Mouse (Mus musculus): ENCODE results near the gene Egflam. TPM values are rescaled to one million over a fixed set of nuclear protein-coding genes. Genes with fewer than 3 reads are reported as not detected.

Gene Egflam
- total RNA-seq, 1 experiment: 0.54 TPM

DNA sequence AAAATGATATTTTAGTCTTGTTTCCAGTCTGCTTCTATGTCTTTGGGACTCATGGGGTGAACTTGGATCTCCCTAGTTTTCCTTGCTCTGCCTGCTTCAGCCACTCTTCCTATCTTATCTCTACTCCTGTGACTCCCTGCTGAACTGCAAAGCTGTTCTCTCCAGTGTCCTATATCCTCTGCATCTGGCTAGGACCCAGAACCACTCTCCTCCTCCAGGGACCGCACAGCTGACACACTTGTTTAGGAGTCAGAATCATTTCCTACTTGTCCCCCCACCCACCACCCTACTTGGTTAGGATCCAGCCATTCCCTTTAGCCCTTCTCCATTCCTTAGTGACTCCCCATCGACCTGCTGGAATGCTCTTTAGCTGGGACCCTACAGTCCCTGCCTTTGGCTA, 26.1 kb upstream of the Egflam start:
- in situ Hi-C loops (cut with MboI; ENCODE audit: low sequenced_read_pairs in 2 of 2, unreplicated experiment in 2 of 2): no loop called here
- no peaks in the 10 kb centered on the region for H3K4me1 ChIP-seq (ENCODE audit: control insufficient read depth in 2 of 2, insufficient read depth in 2 of 2, low read length in 2 of 2, poor library complexity in 1 of 2)

GRCm38 (mm10) chr15:7404521-7404920, 6.3 kb upstream of the Egflam start:
- Histone ChIP-seq H3K9ac (ENCODE audit: insufficient read depth, low read depth, low read length, poor library complexity, severe bottlenecking) (no peak overlapping the region), H3K9me3 (ENCODE audit: control insufficient read depth, insufficient read depth, low read depth, low read length) (no peaks in the 10 kb centered on the region), H3K36me3 (ENCODE audit: control insufficient read depth, insufficient read depth, low read length, poor library complexity, severe bottlenecking) (no peaks in the 10 kb centered on the region), H3K27ac (ENCODE audit: insufficient read depth, low read depth, low read length, poor library complexity, severe bottlenecking) (no peak overlapping the region), H3K4me3 (ENCODE audit: insufficient read depth in 1 of 2, low read depth in 1 of 2, low read length in 2 of 2, poor library complexity in 1 of 2, severe bottlenecking in 1 of 2) (no peak overlapping the region), H3K4me1 (ENCODE audit: control insufficient read depth in 2 of 2, insufficient read depth in 2 of 2, low read length in 2 of 2, poor library complexity in 1 of 2) (no peaks in the 10 kb centered on the region)
- no peak for DNase-seq (ENCODE audit: low read depth, low spot score)
- no peak for TF ChIP-seq ZNF384 (IDR thresholded peaks at IDR 0.05; ENCODE audit: low read depth, low read length)
- TF ChIP-seq HCFC1 (IDR thresholded peaks at IDR 0.05; ENCODE audit: borderline replicate concordance, insufficient read depth, low read length): no peak
- TF ChIP-seq CHD2 (IDR thresholded peaks at IDR 0.05; ENCODE audit: low read depth, low read length): no peak
- TF ChIP-seq MAFK (IDR thresholded peaks at IDR 0.05; ENCODE audit: insufficient read depth, low read depth, low read length): no peak
- TF ChIP-seq ZC3H11A (IDR thresholded peaks at IDR 0.05; ENCODE audit: borderline replicate concordance, low read depth, low read length): no peak
- in situ Hi-C loops (cut with MboI; ENCODE audit: low sequenced_read_pairs in 2 of 2, unreplicated experiment in 2 of 2): no loop called here

More for the DNA sequence above, 26.1 kb upstream of the Egflam start:
- Histone ChIP-seq H3K9me3 (ENCODE audit: control insufficient read depth, insufficient read depth, low read depth, low read length) (no peaks in the 10 kb centered on the region), H3K9ac (ENCODE audit: insufficient read depth, low read depth, low read length, poor library complexity, severe bottlenecking) (no peak overlapping the region), H3K27ac (ENCODE audit: insufficient read depth, low read depth, low read length, poor library complexity, severe bottlenecking) (no peak overlapping the region), H3K36me3 (ENCODE audit: control insufficient read depth, insufficient read depth, low read length, poor library complexity, severe bottlenecking) (no peaks in the 10 kb centered on the region), H3K4me3 (ENCODE audit: insufficient read depth in 1 of 2, low read depth in 1 of 2, low read length in 2 of 2, poor library complexity in 1 of 2, severe bottlenecking in 1 of 2) (no peak overlapping the region)
- TF ChIP-seq MAFK (IDR thresholded peaks at IDR 0.05; ENCODE audit: insufficient read depth, low read depth, low read length) (no peak), CHD2 (IDR thresholded peaks at IDR 0.05; ENCODE audit: low read depth, low read length) (no peak), HCFC1 (IDR thresholded peaks at IDR 0.05; ENCODE audit: borderline replicate concordance, insufficient read depth, low read length) (no peak), ZNF384 (IDR thresholded peaks at IDR 0.05; ENCODE audit: low read depth, low read length) (no peak), ZC3H11A (IDR thresholded peaks at IDR 0.05; ENCODE audit: borderline replicate concordance, low read depth, low read length) (no peak)
- no peak for DNase-seq (ENCODE audit: low read depth, low spot score)

GRCm38 (mm10) chr15:7398609-7399540, 680 bp upstream of the Egflam start:
- Histone ChIP-seq H3K27ac (ENCODE audit: insufficient read depth, low read depth, low read length, poor library complexity, severe bottlenecking) (no peak overlapping the region), H3K9me3 (ENCODE audit: control insufficient read depth, insufficient read depth, low read depth, low read length) (no peaks in the 10 kb centered on the region), H3K4me3 (ENCODE audit: insufficient read depth in 1 of 2, low read depth in 1 of 2, low read length in 2 of 2, poor library complexity in 1 of 2, severe bottlenecking in 1 of 2) (peak overlapping the region; percentile 67 to 78), H3K36me3 (ENCODE audit: control insufficient read depth, insufficient read depth, low read length, poor library complexity, severe bottlenecking) (no peaks in the 10 kb centered on the region), H3K9ac (ENCODE audit: insufficient read depth, low read depth, low read length, poor library complexity, severe bottlenecking) (0 out of 2 replicates have a peak overlapping the region, but pooled peaks have one; percentile 31), H3K4me1 (ENCODE audit: control insufficient read depth in 2 of 2, insufficient read depth in 2 of 2, low read length in 2 of 2, poor library complexity in 1 of 2) (peaks cover 0 to 2% of the 10 kb centered on the region in 2 experiments; a peak in 1 of 4 replicates)
- no peak for TF ChIP-seq ZC3H11A (IDR thresholded peaks at IDR 0.05; ENCODE audit: borderline replicate concordance, low read depth, low read length)
- TF ChIP-seq ZNF384 (IDR thresholded peaks at IDR 0.05; ENCODE audit: low read depth, low read length): no peak
- no peak for TF ChIP-seq HCFC1 (IDR thresholded peaks at IDR 0.05; ENCODE audit: borderline replicate concordance, insufficient read depth, low read length)
- TF ChIP-seq MAFK (IDR thresholded peaks at IDR 0.05; ENCODE audit: insufficient read depth, low read depth, low read length): no peak
- TF ChIP-seq CHD2 (IDR thresholded peaks at IDR 0.05; ENCODE audit: low read depth, low read length): no peak
- DNase-seq (ENCODE audit: low read depth, low spot score): peak; percentile 11
- in situ Hi-C loops (cut with MboI; ENCODE audit: low sequenced_read_pairs in 2 of 2, unreplicated experiment in 2 of 2): no loop called here

- DNase-seq (ENCODE audit: low read depth, low spot score): peak; percentile 2
- in situ Hi-C loops (cut with MboI; ENCODE audit: low sequenced_read_pairs in 2 of 2, unreplicated experiment in 2 of 2): no loop called here
- H3K36me3 ChIP-seq (ENCODE audit: control insufficient read depth, insufficient read depth, low read length, poor library complexity, severe bottlenecking): no peaks in the 10 kb centered on the region
- peak overlapping the region; percentile 67 to 78 for H3K4me3 ChIP-seq (ENCODE audit: insufficient read depth in 1 of 2, low read depth in 1 of 2, low read length in 2 of 2, poor library complexity in 1 of 2, severe bottlenecking in 1 of 2)
- TF ChIP-seq ZC3H11A (IDR thresholded peaks at IDR 0.05; ENCODE audit: borderline replicate concordance, low read depth, low read length): no peak
- TF ChIP-seq CHD2 (IDR thresholded peaks at IDR 0.05; ENCODE audit: low read depth, low read length): no peak
- no peak for TF ChIP-seq ZNF384 (IDR thresholded peaks at IDR 0.05; ENCODE audit: low read depth, low read length)
- no peak for TF ChIP-seq HCFC1 (IDR thresholded peaks at IDR 0.05; ENCODE audit: borderline replicate concordance, insufficient read depth, low read length)
- TF ChIP-seq MAFK (IDR thresholded peaks at IDR 0.05; ENCODE audit: insufficient read depth, low read depth, low read length): no peak
- no peak overlapping the region for H3K27ac ChIP-seq (ENCODE audit: insufficient read depth, low read depth, low read length, poor library complexity, severe bottlenecking)
- peak overlapping the region; percentile 61; the same call in 1 of the 2 replicates for H3K9ac ChIP-seq (ENCODE audit: insufficient read depth, low read depth, low read length, poor library complexity, severe bottlenecking)
- H3K4me1 ChIP-seq (ENCODE audit: control insufficient read depth in 2 of 2, insufficient read depth in 2 of 2, low read length in 2 of 2, poor library complexity in 1 of 2): peaks cover 0 to 2% of the 10 kb centered on the region in 2 experiments; a peak in 1 of 4 replicates
- no peaks in the 10 kb centered on the region for H3K9me3 ChIP-seq (ENCODE audit: control insufficient read depth, insufficient read depth, low read depth, low read length)
Observed at GRCm38 (mm10) chr15:7397446-7397817, 763 bp downstream of the Egflam start.

Data from ES-E14 (cell line).